Mouse (Mus musculus) neural tube, embryonic 14.5 days (tissue): ENCODE data around the gene Ssu72. TPM values are rescaled to one million over a fixed set of nuclear protein-coding genes. Genes with fewer than 3 reads are reported as not detected.

Experiments
- ATAC-seq: fragments of 200-750 bp; cut with Nextera tagmentation; 2 replicates; pipeline ENCODE4 v1.8.0; 2017; ENCODE audit warnings: low read depth, mild to moderate bottlenecking, moderate TSS enrichment, moderate library complexity
- H3K27ac ChIP-seq: fragments of 300-500 bp; sonication (generic); 2 replicates; pipeline ENCODE4 v1.5.1; 2014; ENCODE audit warnings: low read depth, mild to moderate bottlenecking, control low read depth, low read length, moderate library complexity, mixed read lengths
- H3K27me3 ChIP-seq: fragments of 300-500 bp; sonication (generic); 2 replicates; pipeline ENCODE4 v1.6.1; 2014; ENCODE audit warnings: low read length; ENCODE audit not compliant: control insufficient read depth, insufficient read depth
- H3K36me3 ChIP-seq: fragments of 300-500 bp; sonication (generic); 2 replicates; pipeline ENCODE4 v1.6.1; 2014; ENCODE audit warnings: low read length, mixed read lengths; ENCODE audit not compliant: control insufficient read depth, insufficient read depth
- H3K4me1 ChIP-seq: fragments of 300-500 bp; sonication (generic); 2 replicates; pipeline ENCODE4 v1.6.1; 2014; ENCODE audit warnings: low read length; ENCODE audit not compliant: control insufficient read depth, insufficient read depth
- H3K4me2 ChIP-seq: fragments of 300-500 bp; sonication (generic); 2 replicates; pipeline ENCODE4 v1.6.1; 2014; ENCODE audit warnings: mild to moderate bottlenecking, low read depth, low read length, control low read depth
- H3K4me3 ChIP-seq: fragments of 300-500 bp; sonication (generic); 2 replicates; pipeline ENCODE4 v1.5.1; 2014; ENCODE audit warnings: low read depth, low read length, control low read depth, mixed read lengths
- H3K9ac ChIP-seq: fragments of 300-500 bp; sonication (generic); replicated peaks from 2 replicates; pipeline ENCODE4 v1.6.1; 2014; ENCODE audit warnings: low read depth, mild to moderate bottlenecking, control low read depth, low read length, mixed read lengths
- H3K9me3 ChIP-seq: fragments of 300-500 bp; sonication (generic); 2 replicates; pipeline ENCODE4 v1.6.1; 2016; ENCODE audit warnings: low read length; ENCODE audit not compliant: control insufficient read depth
- WGBS: fragments of 180-500 bp; shearing (Covaris S2); extraction: QIAGEN DNeasy Blood & Tissue Kit; methylation state at CpG from one replicate; pipeline ENCODE4 v1.1.7; 2014; 5-methylcytosine and 5-hydroxymethylcytosine counted together
- polyA plus RNA-seq: library from polyadenylated mRNA; unstranded; fragments of >200 nt; fragmentation: Nextera tagmentation; extraction: Ambion mirVana; gene quantifications from 2 replicates; pipeline ENCODE4 v1.2.1, GENCODE M21; 2014

Ssu72 gene
- polyA plus RNA-seq, 1 experiment from 2014 or later = 172 TPM

DNA sequence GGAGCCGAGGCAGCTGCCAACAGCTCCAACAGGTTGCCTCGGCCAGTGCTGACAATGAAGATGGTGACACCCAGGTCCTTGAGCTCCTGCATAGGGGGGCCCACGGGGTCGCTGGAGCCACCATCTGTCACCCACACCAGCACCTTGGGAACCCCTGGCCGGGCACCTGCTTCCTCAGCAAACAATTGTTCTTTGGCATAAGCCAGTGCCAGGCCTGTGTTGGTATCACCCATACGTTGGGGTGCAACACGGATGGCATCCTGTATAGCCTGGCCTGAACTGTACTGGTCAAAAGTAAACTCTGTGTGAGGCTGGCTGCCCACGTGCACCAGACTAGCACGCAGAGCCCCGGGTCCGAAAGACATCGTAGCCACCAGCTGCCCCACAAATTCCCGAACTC, 68.2 kb downstream of the Ssu72 start:
- peak overlapping the region; percentile 60; the same call in 1 of the 2 replicates for H3K4me2 ChIP-seq
- no peak overlapping the region for H3K27ac ChIP-seq
- ATAC-seq = no peak
- H3K9me3 ChIP-seq = no peaks in the 10 kb centered on the region
- no peak overlapping the region for H3K9ac ChIP-seq
- 0 out of 2 replicates have a peak, but pooled peaks cover 3% of the 10 kb centered on the region for H3K27me3 ChIP-seq
- H3K36me3 ChIP-seq = no peaks in the 10 kb centered on the region
- peaks cover 18% of the 10 kb centered on the region; the same call in 1 of the 2 replicates for H3K4me1 ChIP-seq
- 92% methylated on average over 13 of the region's 13 CpGs for WGBS
- H3K4me3 ChIP-seq = no peak overlapping the region

DNA sequence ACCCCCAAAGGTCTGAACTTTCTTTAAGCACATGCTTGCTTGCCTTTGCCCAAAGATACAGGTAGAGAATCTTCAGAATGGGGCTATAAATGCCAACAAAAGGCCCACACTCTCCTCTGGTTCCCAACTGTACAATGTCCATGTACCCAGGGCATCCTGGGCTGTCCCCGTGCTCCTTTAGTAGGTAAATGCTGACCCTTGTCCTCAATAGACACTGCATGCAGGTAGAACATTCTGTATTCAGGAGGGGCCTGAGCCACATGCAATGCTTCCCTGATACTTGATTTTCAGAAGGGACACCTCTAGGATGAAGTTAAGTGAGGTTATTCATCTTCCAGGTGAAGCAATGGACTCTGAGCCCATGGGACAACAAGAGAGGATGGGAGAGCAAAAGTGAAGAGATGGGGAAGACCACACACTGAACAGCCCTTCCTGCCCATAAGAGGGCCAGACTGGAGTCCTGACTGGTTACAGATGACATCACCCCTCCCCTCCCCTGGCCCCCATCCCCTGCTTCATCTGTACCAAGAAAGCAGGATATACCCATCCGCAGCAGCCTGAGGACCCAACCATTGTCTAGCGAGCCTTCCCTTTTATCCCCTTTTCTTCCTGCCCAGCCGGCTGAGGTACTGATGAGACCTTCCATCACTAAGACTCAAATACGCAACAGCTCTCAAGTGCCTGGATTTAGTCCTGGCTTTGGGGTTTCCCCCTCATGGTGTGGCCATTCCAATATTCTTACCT, 68.9 kb downstream of the Ssu72 start:
- no peaks in the 10 kb centered on the region for H3K36me3 ChIP-seq
- H3K9me3 ChIP-seq = no peaks in the 10 kb centered on the region
- H3K9ac ChIP-seq = peak overlapping the region; percentile 46; the same call in 1 of the 2 replicates
- H3K4me2 ChIP-seq = peak overlapping the region; percentile 60
- H3K27me3 ChIP-seq = 0 out of 2 replicates have a peak, but pooled peaks cover 3% of the 10 kb centered on the region
- H3K4me1 ChIP-seq = peaks cover 18% of the 10 kb centered on the region; the same call in 1 of the 2 replicates
- H3K4me3 ChIP-seq = peak overlapping the region; percentile 30
- H3K27ac ChIP-seq = 0 out of 2 replicates have a peak overlapping the region, but pooled peaks have one; percentile 28
- ATAC-seq = no peak
- WGBS = 46% methylated on average over 5 of the region's 5 CpGs

DNA sequence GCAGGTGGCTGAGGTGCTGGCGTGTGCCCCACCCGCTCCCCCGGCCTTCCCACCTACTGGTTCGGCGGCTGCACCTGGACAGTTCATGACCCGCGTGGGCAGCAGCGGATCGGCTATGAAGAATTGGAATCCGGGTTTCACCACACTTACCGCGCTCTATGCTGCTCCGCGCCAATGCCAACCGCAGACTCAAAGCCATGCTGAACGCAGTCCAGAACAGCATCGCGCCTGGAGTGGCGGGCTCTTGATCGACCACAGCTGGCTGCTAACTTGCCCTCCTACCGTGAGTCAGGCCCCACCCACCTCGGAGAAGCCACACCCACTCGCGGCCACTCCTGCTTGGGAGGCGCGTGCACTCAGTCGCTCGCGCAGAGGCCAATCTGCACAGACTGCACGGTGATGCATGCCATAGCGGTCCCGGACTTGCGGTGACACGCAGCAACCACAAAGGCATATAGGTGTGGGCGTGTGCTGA, 69.7 kb downstream of the Ssu72 start, which contains the start of gene Vwa1:
Vwa1 (minus strand) TSS at position 419 of the 475 bp plus-strand sequence.
- Histone ChIP-seq H3K4me1 (peaks cover 18% of the 10 kb centered on the region; the same call in 1 of the 2 replicates), H3K27me3 (0 out of 2 replicates have a peak, but pooled peaks cover 3% of the 10 kb centered on the region), H3K9ac (peak within 1 kb of the TSS; percentile 46), H3K36me3 (no peaks in the 10 kb centered on the region), H3K4me2 (peak within 1 kb of the TSS; percentile 60), H3K27ac (peak within 1 kb of the TSS; percentile 74), H3K9me3 (no peaks in the 10 kb centered on the region), H3K4me3 (peak within 1 kb of the TSS; percentile 30)
- WGBS = under 1% methylated on average over 35 of the region's 35 CpGs
- peak; percentile 82 for ATAC-seq

- Histone ChIP-seq H3K36me3 (no peaks in the 10 kb centered on the region), H3K9me3 (no peaks in the 10 kb centered on the region), H3K27me3 (0 out of 2 replicates have a peak, but pooled peaks cover 3% of the 10 kb centered on the region), H3K4me3 (peak overlapping the region; percentile 30), H3K4me2 (peak overlapping the region; percentile 60), H3K9ac (peak overlapping the region; percentile 46), H3K4me1 (peaks cover 16% of the 10 kb centered on the region; the same call in 1 of the 2 replicates), H3K27ac (peak overlapping the region; percentile 74)
- 52% methylated on average over 9 of the region's 9 CpGs for WGBS
- no peak for ATAC-seq
Observed at GRCm38 (mm10) chr4:155774971-155775740, 70.6 kb downstream of the Ssu72 start.

DNA sequence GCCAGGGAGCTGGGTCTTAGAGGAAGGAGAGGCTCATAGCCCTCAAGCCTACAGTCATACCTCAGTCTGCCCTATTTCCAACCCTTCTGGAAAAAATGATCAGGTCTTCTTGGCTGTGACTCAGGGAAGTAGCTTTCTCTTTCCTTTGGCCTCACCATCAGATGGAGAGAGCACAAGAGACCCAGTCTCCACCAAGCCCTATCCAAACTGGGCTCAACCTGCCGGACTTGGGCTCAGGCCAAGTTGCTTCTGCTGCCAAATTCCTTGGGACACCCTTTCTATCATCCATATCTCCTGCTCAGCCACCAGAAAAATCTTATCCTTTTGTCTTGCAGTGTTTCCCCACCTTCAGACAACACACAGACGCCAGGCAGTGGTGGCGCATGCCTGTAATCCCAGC, 71.3 kb downstream of the Ssu72 start:
- no peak overlapping the region for H3K9ac ChIP-seq
- H3K27me3 ChIP-seq = 0 out of 2 replicates have a peak, but pooled peaks cover 3% of the 10 kb centered on the region
- H3K4me2 ChIP-seq = no peak overlapping the region
- H3K4me1 ChIP-seq = peaks cover 10% of the 10 kb centered on the region; the same call in 1 of the 2 replicates
- H3K4me3 ChIP-seq = no peak overlapping the region
- H3K36me3 ChIP-seq = no peaks in the 10 kb centered on the region
- H3K27ac ChIP-seq = peak overlapping the region; percentile 74; the same call in 1 of the 2 replicates
- no peaks in the 10 kb centered on the region for H3K9me3 ChIP-seq
- 86% methylated on average over 3 of the region's 3 CpGs for WGBS
- no peak for ATAC-seq

DNA sequence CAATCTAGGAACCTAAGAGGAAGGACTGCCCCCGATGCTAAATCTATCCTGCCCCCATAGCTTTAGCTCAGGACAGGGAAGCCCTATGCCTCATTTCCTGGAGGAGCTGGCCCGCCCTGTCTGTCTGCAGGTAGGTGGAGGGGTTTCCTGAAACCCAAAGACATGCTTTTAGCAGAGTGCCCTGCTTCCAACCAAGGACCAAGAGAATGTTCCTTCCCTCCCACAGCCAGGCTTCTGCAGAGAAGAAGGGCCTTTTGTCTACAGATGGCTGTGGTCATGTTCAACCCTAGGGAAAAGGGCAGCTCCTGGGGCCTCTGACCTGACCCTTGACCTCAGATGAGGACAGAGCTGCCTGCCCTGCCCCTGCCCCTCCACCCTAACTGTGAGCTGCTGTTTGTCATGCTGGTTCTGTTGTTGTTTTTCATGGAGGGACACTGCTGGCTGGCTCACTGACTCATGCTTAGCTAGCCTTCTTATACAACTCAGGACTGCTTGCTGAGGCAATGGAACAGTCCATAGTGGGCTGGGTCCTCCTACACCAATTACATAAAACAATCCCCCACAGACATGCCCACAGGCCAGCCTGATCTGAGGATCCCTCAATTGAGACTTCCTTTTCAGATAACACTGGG, 72.2 kb downstream of the Ssu72 start:
- no peak overlapping the region for H3K9ac ChIP-seq
- no peaks in the 10 kb centered on the region for H3K9me3 ChIP-seq
- no peak overlapping the region for H3K4me2 ChIP-seq
- ATAC-seq = no peak
- H3K36me3 ChIP-seq = no peaks in the 10 kb centered on the region
- H3K4me3 ChIP-seq = no peak overlapping the region
- H3K27ac ChIP-seq = no peak overlapping the region
- 0 out of 2 replicates have a peak, but pooled peaks cover 3% of the 10 kb centered on the region for H3K27me3 ChIP-seq
- 42% methylated on average over 2 of the region's 2 CpGs for WGBS
- peaks cover 12% of the 10 kb centered on the region; the same call in 1 of the 2 replicates for H3K4me1 ChIP-seq

GRCm38 (mm10) chr4:155777816-155778215, 73.2 kb downstream of the Ssu72 start:
- H3K9ac ChIP-seq = no peak overlapping the region
- H3K4me3 ChIP-seq = no peak overlapping the region
- H3K4me1 ChIP-seq = peaks cover 12% of the 10 kb centered on the region; the same call in 1 of the 2 replicates
- H3K36me3 ChIP-seq = no peaks in the 10 kb centered on the region
- H3K27ac ChIP-seq = no peak overlapping the region
- H3K27me3 ChIP-seq = 0 out of 2 replicates have a peak, but pooled peaks cover 3% of the 10 kb centered on the region
- ATAC-seq = no peak
- H3K4me2 ChIP-seq = no peak overlapping the region
- H3K9me3 ChIP-seq = no peaks in the 10 kb centered on the region
- 79% methylated on average over 2 of the region's 2 CpGs for WGBS

DNA sequence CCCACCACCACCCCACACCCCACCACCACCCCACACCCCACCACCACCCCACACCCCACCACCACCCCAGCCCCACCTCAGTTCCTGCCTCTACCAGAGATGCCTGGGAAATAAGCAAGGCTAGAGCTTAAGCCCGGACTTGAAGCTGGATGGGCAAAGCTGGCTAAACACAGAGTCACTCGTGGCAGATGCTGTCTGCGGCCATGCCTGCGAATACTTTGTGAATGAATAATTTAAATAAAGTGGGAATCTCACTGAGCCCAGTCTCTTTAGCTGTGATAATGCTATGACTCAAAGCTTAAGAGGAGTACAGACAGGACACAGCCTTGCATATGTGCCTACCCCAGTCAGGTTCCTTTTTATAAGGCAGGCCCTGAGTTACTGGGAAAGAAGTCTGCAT, 74.9 kb downstream of the Ssu72 start:
- H3K4me1 ChIP-seq = peaks cover 14% of the 10 kb centered on the region; the same call in 1 of the 2 replicates
- H3K9me3 ChIP-seq = no peaks in the 10 kb centered on the region
- no peak for ATAC-seq
- H3K4me2 ChIP-seq = no peak overlapping the region
- no peak overlapping the region for H3K4me3 ChIP-seq
- H3K27me3 ChIP-seq = no peaks in the 10 kb centered on the region
- 79% methylated on average over 4 of the region's 4 CpGs for WGBS
- H3K27ac ChIP-seq = no peak overlapping the region
- H3K36me3 ChIP-seq = no peaks in the 10 kb centered on the region
- no peak overlapping the region for H3K9ac ChIP-seq
